Mouse (Mus musculus): Measurements from ENCODE around the gene Ppm1j. TPM values are rescaled to one million over a fixed set of nuclear protein-coding genes. Genes with fewer than 3 reads are reported as not detected.

Gene Ppm1j
- not detected for polyA plus RNA-seq (2015; fragmentation: Illumina TruSeq; extraction: RNeasy Lipid Tissue Mini Kit (QIAGEN cat#74804); ENCODE audit: insufficient read depth, low read depth, low replicate concordance)

GRCm38 (mm10) chr3:104780561-104781420, at the start of gene Ppm1j:
TSS of gene Ppm1j (plus strand) at chr3:104781056.

GRCm38 (mm10) chr3:104781471-104781903, 631 bp downstream of the Ppm1j start, which contains the start of gene Fam19a3:
TSS of gene Fam19a3 (minus strand) at chr3:104781840.

GRCm38 (mm10) chr3:104788075-104788474, 7.2 kb downstream of the Ppm1j start, which contains the start of gene Rhoc:
TSS of gene Rhoc (plus strand) at chr3:104788375.

GRCm38 (mm10) chr3:104817991-104818748, 37.3 kb downstream of the Ppm1j start, which contains the start of gene Mov10:
TSS of gene Mov10 (minus strand) at chr3:104818563.

Other genes starting within 250 kb of the Ppm1j start
- gene Slc16a1, start 142.4 kb upstream of the Ppm1j start, polyA plus RNA-seq (2015; fragmentation: Illumina TruSeq; extraction: RNeasy Lipid Tissue Mini Kit (QIAGEN cat#74804); ENCODE audit: insufficient read depth, low read depth, low replicate concordance): 6.6 TPM
- not detected for gene Fam19a3, start 784 bp downstream of the Ppm1j start, polyA plus RNA-seq (2015; fragmentation: Illumina TruSeq; extraction: RNeasy Lipid Tissue Mini Kit (QIAGEN cat#74804); ENCODE audit: insufficient read depth, low read depth, low replicate concordance)
- gene Rhoc, start 7.3 kb downstream of the Ppm1j start, polyA plus RNA-seq (2015; fragmentation: Illumina TruSeq; extraction: RNeasy Lipid Tissue Mini Kit (QIAGEN cat#74804); ENCODE audit: insufficient read depth, low read depth, low replicate concordance): 34.0 TPM
- gene Mov10, start 37.5 kb downstream of the Ppm1j start, polyA plus RNA-seq (2015; fragmentation: Illumina TruSeq; extraction: RNeasy Lipid Tissue Mini Kit (QIAGEN cat#74804); ENCODE audit: insufficient read depth, low read depth, low replicate concordance): 2.4 TPM
- gene St7l, start 82.9 kb downstream of the Ppm1j start, polyA plus RNA-seq (2015; fragmentation: Illumina TruSeq; extraction: RNeasy Lipid Tissue Mini Kit (QIAGEN cat#74804); ENCODE audit: insufficient read depth, low read depth, low replicate concordance): 4.2 TPM
- gene Capza1, start 83.4 kb downstream of the Ppm1j start, polyA plus RNA-seq (2015; fragmentation: Illumina TruSeq; extraction: RNeasy Lipid Tissue Mini Kit (QIAGEN cat#74804); ENCODE audit: insufficient read depth, low read depth, low replicate concordance): 11.4 TPM
- gene Wnt2b, start 180.9 kb downstream of the Ppm1j start, polyA plus RNA-seq (2015; fragmentation: Illumina TruSeq; extraction: RNeasy Lipid Tissue Mini Kit (QIAGEN cat#74804); ENCODE audit: insufficient read depth, low read depth, low replicate concordance): 9.7 TPM